Mouse (Mus musculus): ENCODE data around the gene Spty2d1. TPM values are rescaled to one million over a fixed set of nuclear protein-coding genes. Genes with fewer than 3 reads are reported as not detected.

Gene Spty2d1
- polyA plus RNA-seq, 1 experiment from 2014 or later: 11.8 TPM

DNA sequence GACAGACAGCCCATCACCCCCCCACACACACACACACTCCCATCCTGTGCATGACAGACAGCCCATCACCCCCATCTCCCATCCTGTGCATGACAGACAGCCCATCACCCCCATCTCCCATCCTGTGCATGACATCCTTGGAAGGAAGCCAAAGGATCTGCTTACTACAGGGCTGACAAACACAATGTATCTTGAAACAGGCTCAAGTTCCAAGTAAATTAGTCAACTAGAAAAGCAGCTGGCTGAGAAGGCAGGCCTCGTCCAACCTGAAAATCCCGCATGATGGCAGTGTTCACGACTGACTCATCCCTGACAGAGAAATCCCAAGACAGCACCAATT is 7.6 kb downstream of the Spty2d1 start:
- H3K9ac ChIP-seq (ENCODE audit: low read length): no peak overlapping the region
- no peaks in the 10 kb centered on the region for H3K9me3 ChIP-seq (ENCODE audit: control insufficient read depth, low read length)
- WGBS: 11% methylated on average over 3 of the region's 3 CpGs
- no peak; the same call in 1 of the 2 replicates for TF ChIP-seq CTCF (IDR thresholded peaks at IDR 0.05; ENCODE audit: low read depth)
- TF ChIP-seq EP300 (optimal IDR thresholded peaks at IDR 0.05): no peak
- H3K4me2 ChIP-seq (replicated peaks; ENCODE audit: low read depth): no peak overlapping the region; the same call in 1 of the 2 replicates
- H3K4me3 ChIP-seq (ENCODE audit: low read depth, low read length): no peak overlapping the region
- peaks cover 3% of the 10 kb centered on the region; the same call in 1 of the 2 replicates for H3K4me1 ChIP-seq (replicated peaks; ENCODE audit: control insufficient read depth, insufficient read depth)
- ATAC-seq (ENCODE audit: low FRiP score, low TSS enrichment) (no peak; the same call in 1 of the 2 replicates), DNase-seq (ENCODE audit: low spot score) (no peak)
- peak overlapping the region; percentile 19; the same call in 1 of the 2 replicates for H3K27ac ChIP-seq (replicated peaks)
- H3K36me3 ChIP-seq (ENCODE audit: control insufficient read depth, insufficient read depth, low read length): peaks cover 7% of the 10 kb centered on the region
- no peaks in the 10 kb centered on the region for H3K27me3 ChIP-seq (ENCODE audit: control insufficient read depth, insufficient read depth, low read length)

GRCm38 (mm10) chr7:46999983-47000643 is 8.1 kb downstream of the Spty2d1 start:
- H3K27ac ChIP-seq (replicated peaks): peak overlapping the region; percentile 19
- H3K4me2 ChIP-seq (replicated peaks; ENCODE audit: low read depth): no peak overlapping the region; the same call in 1 of the 2 replicates
- H3K4me3 ChIP-seq (ENCODE audit: low read depth, low read length): no peak overlapping the region

GRCm38 (mm10) chr7:46998942-46999341 is 9.3 kb downstream of the Spty2d1 start:
- Histone ChIP-seq H3K9me3 (ENCODE audit: control insufficient read depth, low read length) (no peaks in the 10 kb centered on the region), H3K27me3 (ENCODE audit: control insufficient read depth, insufficient read depth, low read length) (no peaks in the 10 kb centered on the region), H3K4me2 (replicated peaks; ENCODE audit: low read depth) (no peak overlapping the region), H3K36me3 (ENCODE audit: control insufficient read depth, insufficient read depth, low read length) (peaks cover 16% of the 10 kb centered on the region), H3K4me3 (ENCODE audit: low read depth, low read length) (no peak overlapping the region), H3K4me1 (replicated peaks; ENCODE audit: control insufficient read depth, insufficient read depth) (peaks cover 3% of the 10 kb centered on the region; the same call in 1 of the 2 replicates), H3K9ac (ENCODE audit: low read length) (no peak overlapping the region), H3K27ac (replicated peaks) (no peak overlapping the region)
- no peak for ATAC-seq (ENCODE audit: low FRiP score, low TSS enrichment)
- WGBS: 92% methylated on average over 2 of the region's 2 CpGs
- DNase-seq (ENCODE audit: low spot score): no peak
- no peak for TF ChIP-seq EP300 (optimal IDR thresholded peaks at IDR 0.05)
- TF ChIP-seq CTCF (IDR thresholded peaks at IDR 0.05; ENCODE audit: low read depth): no peak

More at GRCm38 (mm10) chr7:46999983-47000643, 8.1 kb downstream of the Spty2d1 start:
- WGBS: 54% methylated on average over 8 of the region's 8 CpGs
- Histone ChIP-seq H3K9me3 (ENCODE audit: control insufficient read depth, low read length) (no peaks in the 10 kb centered on the region), H3K9ac (ENCODE audit: low read length) (no peak overlapping the region), H3K4me1 (replicated peaks; ENCODE audit: control insufficient read depth, insufficient read depth) (peaks cover 3% of the 10 kb centered on the region; the same call in 1 of the 2 replicates), H3K27me3 (ENCODE audit: control insufficient read depth, insufficient read depth, low read length) (no peaks in the 10 kb centered on the region), H3K36me3 (ENCODE audit: control insufficient read depth, insufficient read depth, low read length) (peaks cover 7% of the 10 kb centered on the region)
- ATAC-seq (ENCODE audit: low FRiP score, low TSS enrichment): 0 out of 2 replicates have a peak, but pooled peaks have one; percentile 70
- no peak for DNase-seq (ENCODE audit: low spot score)
- no peak for TF ChIP-seq EP300 (optimal IDR thresholded peaks at IDR 0.05)
- TF ChIP-seq CTCF (IDR thresholded peaks at IDR 0.05; ENCODE audit: low read depth): no peak

DNA sequence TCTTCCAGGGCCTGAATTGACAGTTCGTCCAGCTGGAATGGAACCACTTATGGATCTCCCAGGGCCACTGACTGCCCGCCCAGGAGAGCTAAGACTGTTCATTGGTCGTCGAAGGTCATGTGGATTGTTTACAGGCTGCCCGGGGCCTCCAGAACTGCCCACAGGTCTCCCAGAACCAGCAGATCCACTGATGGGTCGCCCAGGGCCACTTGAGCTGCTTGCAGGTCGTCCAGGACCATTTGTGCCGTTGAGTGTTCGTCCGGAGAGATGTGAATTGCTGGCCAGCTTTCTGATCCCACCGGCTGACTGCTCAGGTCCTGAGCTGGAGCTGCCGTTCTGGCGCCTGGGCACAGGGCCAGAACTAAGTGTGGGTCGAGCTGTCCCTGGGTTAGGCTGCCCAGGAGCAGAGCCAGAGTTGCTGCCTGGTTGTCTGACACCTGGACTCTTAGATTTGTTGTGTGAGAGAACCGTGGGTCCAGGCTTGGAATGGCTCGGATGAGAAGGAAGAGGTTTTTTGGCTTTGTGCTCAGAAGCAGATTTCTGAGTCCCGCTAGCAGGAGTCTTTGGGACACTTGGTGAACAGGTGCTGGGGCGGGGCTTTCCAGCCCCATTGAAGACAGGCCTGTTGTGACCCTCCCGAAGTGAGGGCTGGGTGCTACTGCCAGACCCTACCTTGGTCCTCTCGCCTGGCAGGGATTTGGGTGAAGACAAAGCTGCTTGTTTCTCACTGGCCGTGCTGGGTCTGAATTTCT is 10.4 kb downstream of the Spty2d1 start:
- H3K27me3 ChIP-seq (ENCODE audit: control insufficient read depth, insufficient read depth, low read length): no peaks in the 10 kb centered on the region
- peaks cover 21% of the 10 kb centered on the region for H3K36me3 ChIP-seq (ENCODE audit: control insufficient read depth, insufficient read depth, low read length)
- DNase-seq (ENCODE audit: low spot score): no peak
- H3K4me3 ChIP-seq (ENCODE audit: low read depth, low read length): no peak overlapping the region
- H3K27ac ChIP-seq (replicated peaks): no peak overlapping the region
- ATAC-seq (ENCODE audit: low FRiP score, low TSS enrichment): peak; percentile 35; the same call in 1 of the 2 replicates
- no peaks in the 10 kb centered on the region for H3K9me3 ChIP-seq (ENCODE audit: control insufficient read depth, low read length)
- no peak overlapping the region for H3K4me2 ChIP-seq (replicated peaks; ENCODE audit: low read depth)
- TF ChIP-seq EP300 (optimal IDR thresholded peaks at IDR 0.05) (no peak), CTCF (IDR thresholded peaks at IDR 0.05; ENCODE audit: low read depth) (no peak)
- peaks cover 3% of the 10 kb centered on the region; the same call in 1 of the 2 replicates for H3K4me1 ChIP-seq (replicated peaks; ENCODE audit: control insufficient read depth, insufficient read depth)
- H3K9ac ChIP-seq (ENCODE audit: low read length): no peak overlapping the region
- WGBS: 76% methylated on average over 21 of the region's 21 CpGs

- ATAC-seq (ENCODE audit: low FRiP score, low TSS enrichment): no peak
- DNase-seq (ENCODE audit: low spot score): no peak
- Histone ChIP-seq H3K9me3 (ENCODE audit: control insufficient read depth, low read length) (no peaks in the 10 kb centered on the region), H3K4me3 (ENCODE audit: low read depth, low read length) (no peak overlapping the region), H3K4me1 (replicated peaks; ENCODE audit: control insufficient read depth, insufficient read depth) (peaks cover 2% of the 10 kb centered on the region; the same call in 1 of the 2 replicates), H3K4me2 (replicated peaks; ENCODE audit: low read depth) (no peak overlapping the region), H3K36me3 (ENCODE audit: control insufficient read depth, insufficient read depth, low read length) (peaks cover 24% of the 10 kb centered on the region), H3K9ac (ENCODE audit: low read length) (no peak overlapping the region), H3K27me3 (ENCODE audit: control insufficient read depth, insufficient read depth, low read length) (no peaks in the 10 kb centered on the region), H3K27ac (replicated peaks) (no peak overlapping the region)
- no peak for TF ChIP-seq EP300 (optimal IDR thresholded peaks at IDR 0.05)
- no peak for TF ChIP-seq CTCF (IDR thresholded peaks at IDR 0.05; ENCODE audit: low read depth)
- WGBS: 89% methylated on average over 4 of the region's 4 CpGs
These were observed 11.2 kb downstream of the Spty2d1 start for GRCm38 (mm10) chr7:46997008-46997407.

Data from stomach, postnatal 0 days (tissue).